Mouse (Mus musculus) thymus, adult 2 months (tissue): ENCODE measurements at regions not wholly inside any gene's neighbourhood (a gene's known extent, or its start where the extent isn't known, plus 50 kb on each side); places are given as distances from the start of the nearest gene placed in this dataset.

Source experiments
- CTCF ChIP-seq: fragments of 200-500 bp; IDR thresholded peaks from 2 replicates; pipeline ENCODE4 v1.5.1; 2012; ENCODE audit warnings: mild to moderate bottlenecking, control low read depth, low read length, moderate library complexity, borderline replicate concordance; ENCODE audit not compliant: control insufficient read depth, poor library complexity, insufficient read depth; ENCODE audit errors: extremely low read depth
- POLR2A ChIP-seq: fragments of 200-500 bp; IDR thresholded peaks from 2 replicates; pipeline ENCODE4 v1.6.1; 2012; ENCODE audit warnings: mild to moderate bottlenecking, low read length, control low read depth, moderate library complexity; ENCODE audit not compliant: control insufficient read depth, poor library complexity, insufficient read depth; ENCODE audit errors: extremely low read depth

GRCm38 (mm10) chr13:5605418-5605817 is 255.9 kb upstream of the Klf6 start:
- TF ChIP-seq CTCF (no peak), POLR2A (no peak)
